Mouse (Mus musculus) kidney, adult 2 months (tissue): Measurements from ENCODE around the gene 2010300C02Rik.

Experiments
- CTCF ChIP-seq: fragments of 200-500 bp; conservative IDR thresholded peaks from 2 replicates; pipeline ENCODE4 v1.5.1; 2011; ENCODE audit warnings: low read depth, mild to moderate bottlenecking, control low read depth, low read length, moderate library complexity, mixed read lengths; ENCODE audit not compliant: insufficient read depth, insufficient read length
- POLR2A ChIP-seq: fragments of 200-500 bp; IDR thresholded peaks from one replicate; pipeline ENCODE4 v1.6.1; 2011; ENCODE audit warnings: low read depth, low read length, control low read depth

- TF ChIP-seq CTCF = no peak
- TF ChIP-seq POLR2A = no peak
These were observed 6.0 kb upstream of the 2010300C02Rik start for GRCm38 (mm10) chr1:37725880-37726279.
